ENCODE assay signal across 12 mouse cellular contexts in the genomic region with DNA sequence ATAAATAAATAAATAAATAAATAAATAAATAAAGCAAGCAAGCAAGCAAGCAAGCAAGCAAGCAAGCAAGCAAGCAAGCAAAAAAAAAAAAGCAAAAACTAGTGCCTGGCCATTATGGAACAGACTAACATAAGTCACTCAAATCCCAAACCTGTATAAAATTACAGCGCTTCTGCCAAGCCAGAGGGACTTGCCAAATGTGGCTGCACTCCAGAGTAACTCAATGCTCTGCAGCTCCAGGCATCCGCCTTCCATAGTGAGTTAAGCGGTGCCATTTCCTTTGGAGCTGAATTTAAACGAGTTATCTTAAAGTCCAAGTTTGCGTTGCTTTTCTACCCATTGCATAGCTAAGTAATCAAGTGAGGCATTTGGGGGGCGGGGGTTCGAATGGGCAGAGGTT.
DNase-seq lines count a peak whose midpoint lies in the region; ATAC-seq and TF ChIP-seq lines count a peak whose summit lies in the region.
"Had no signal": no experiment of that assay in that cellular context is flagged by ENCODE, and none has a peak within 500 bp of the region (broad histone marks: within the 10 kb centered on the region; RNA-seq: fewer than 3 reads in every experiment).

No protein-coding gene starts in this region.

- H3K36me3 ChIP-seq in forebrain, embryonic 15.5 days: no peaks in the 10 kb centered on the region
- no peaks in the 10 kb centered on the region for H3K36me3 ChIP-seq in forebrain, embryonic 11.5 days (ENCODE audit: control insufficient read depth, insufficient read depth, low read length)
- H3K36me3 ChIP-seq in stomach, embryonic 14.5 days (ENCODE audit: control insufficient read depth, insufficient read depth, low read length): no peaks in the 10 kb centered on the region
- H3K36me3 ChIP-seq in stomach, postnatal 0 days (ENCODE audit: control insufficient read depth, insufficient read depth, low read length): no peaks in the 10 kb centered on the region
- H3K36me3 ChIP-seq: G1E; heart, embryonic 13.5 days; midbrain, embryonic 12.5 days had no signal

- no peak overlapping the region for H3K4me2 ChIP-seq in forebrain, embryonic 15.5 days (replicated peaks)
- H3K4me2 ChIP-seq in forebrain, embryonic 11.5 days (ENCODE audit: low read depth, low read length, severe bottlenecking): no peak overlapping the region
- no peak overlapping the region for H3K4me2 ChIP-seq in stomach, embryonic 14.5 days (replicated peaks; ENCODE audit: low read depth, low read length)
- no peak overlapping the region for H3K4me2 ChIP-seq in stomach, postnatal 0 days (replicated peaks; ENCODE audit: low read depth)
- H3K4me2 ChIP-seq: heart, embryonic 13.5 days had no signal

- H3K4me3 ChIP-seq in forebrain, embryonic 15.5 days: no peak overlapping the region
- no peak overlapping the region for H3K4me3 ChIP-seq in forebrain, embryonic 11.5 days (ENCODE audit: low read depth, low read length)
- H3K4me3 ChIP-seq in stomach, embryonic 14.5 days (ENCODE audit: low read depth, low read length): no peak overlapping the region
- H3K4me3 ChIP-seq in stomach, postnatal 0 days (ENCODE audit: low read depth, low read length): no peak overlapping the region
- H3K4me3 ChIP-seq: heart, embryonic 13.5 days; midbrain, embryonic 12.5 days had no signal

- 35% methylated on average over 7 of the region's 7 CpGs for WGBS in forebrain, embryonic 15.5 days
- WGBS in forebrain, embryonic 11.5 days: 70% methylated on average over 7 of the region's 7 CpGs
- 32% methylated on average over 7 of the region's 7 CpGs for WGBS in stomach, embryonic 14.5 days
- WGBS in stomach, postnatal 0 days: 34% methylated on average over 7 of the region's 7 CpGs

- H3K27me3 ChIP-seq in forebrain, embryonic 15.5 days: peaks cover 31% of the 10 kb centered on the region
- peaks cover 49% of the 10 kb centered on the region for H3K27me3 ChIP-seq in forebrain, embryonic 11.5 days (ENCODE audit: control insufficient read depth, insufficient read depth, low read length)
- no peaks in the 10 kb centered on the region for H3K27me3 ChIP-seq in stomach, embryonic 14.5 days (ENCODE audit: control insufficient read depth, insufficient read depth, low read length)
- no peaks in the 10 kb centered on the region for H3K27me3 ChIP-seq in stomach, postnatal 0 days (ENCODE audit: control insufficient read depth, insufficient read depth, low read length)
- H3K27me3 ChIP-seq: heart, embryonic 13.5 days had no signal

- H3K4me1 ChIP-seq in forebrain, embryonic 15.5 days: peaks cover 34% of the 10 kb centered on the region
- H3K4me1 ChIP-seq in forebrain, embryonic 11.5 days (replicated peaks; ENCODE audit: control insufficient read depth, insufficient read depth, low read length): peaks cover 3% of the 10 kb centered on the region; the same call in 1 of the 2 replicates
- H3K4me1 ChIP-seq in stomach, embryonic 14.5 days (ENCODE audit: control insufficient read depth, insufficient read depth, low read length): peaks cover 25% of the 10 kb centered on the region
- H3K4me1 ChIP-seq in stomach, postnatal 0 days (replicated peaks; ENCODE audit: control insufficient read depth, insufficient read depth): no peaks in the 10 kb centered on the region

- no peak for DNase-seq in forebrain, embryonic 11.5 days (ENCODE audit: low spot score)
- DNase-seq in stomach, postnatal 0 days (ENCODE audit: low spot score): no peak
- DNase-seq in gastrocnemius, adult 8-10 months (ENCODE audit: low spot score in 2 of 2): peak; percentile 50 to 71
- DNase-seq in spleen, adult 18-20 months: no peak
- DNase-seq in spleen, postnatal 14 days (ENCODE audit: low spot score in 2 of 2): no peak
- DNase-seq: thymus, postnatal 14 days had no signal

- no peak for TF ChIP-seq EP300 in stomach, postnatal 0 days (optimal IDR thresholded peaks at IDR 0.05)

- H3K27ac ChIP-seq in forebrain, embryonic 15.5 days (replicated peaks): no peak overlapping the region
- no peak overlapping the region for H3K27ac ChIP-seq in forebrain, embryonic 11.5 days (ENCODE audit: low read depth, low read length)
- peak overlapping the region; percentile 36; the same call in 1 of the 2 replicates for H3K27ac ChIP-seq in stomach, embryonic 14.5 days (ENCODE audit: low read length)
- H3K27ac ChIP-seq in stomach, postnatal 0 days (replicated peaks): no peak overlapping the region

- no peak overlapping the region for H3K9ac ChIP-seq in forebrain, embryonic 15.5 days (replicated peaks)
- H3K9ac ChIP-seq in forebrain, embryonic 11.5 days (ENCODE audit: low read length): no peak overlapping the region
- no peak overlapping the region for H3K9ac ChIP-seq in stomach, embryonic 14.5 days (replicated peaks; ENCODE audit: low read depth, low read length)
- no peak overlapping the region for H3K9ac ChIP-seq in stomach, postnatal 0 days (ENCODE audit: low read length)
- H3K9ac ChIP-seq: heart, embryonic 13.5 days; midbrain, embryonic 12.5 days had no signal

- no peaks in the 10 kb centered on the region for H3K9me3 ChIP-seq in forebrain, embryonic 15.5 days
- H3K9me3 ChIP-seq in forebrain, embryonic 11.5 days (ENCODE audit: control insufficient read depth, low read length): no peaks in the 10 kb centered on the region
- H3K9me3 ChIP-seq in stomach, embryonic 14.5 days (ENCODE audit: control insufficient read depth, low read depth, low read length): no peaks in the 10 kb centered on the region
- H3K9me3 ChIP-seq in stomach, postnatal 0 days (ENCODE audit: control insufficient read depth, low read length): no peaks in the 10 kb centered on the region
- H3K9me3 ChIP-seq: heart, embryonic 13.5 days; midbrain, embryonic 12.5 days had no signal

- no peak for TF ChIP-seq CTCF in stomach, postnatal 0 days (IDR thresholded peaks at IDR 0.05; ENCODE audit: low read depth)

- peak; percentile 59 for ATAC-seq in forebrain, embryonic 15.5 days (replicated peaks)
- ATAC-seq in forebrain, embryonic 11.5 days (replicated peaks; ENCODE audit: low FRiP score): no peak
- no peak for ATAC-seq in stomach, embryonic 14.5 days (ENCODE audit: insufficient number of reproducible peaks, insufficient read depth, low FRiP score, low read depth)
- ATAC-seq in stomach, postnatal 0 days (ENCODE audit: low FRiP score, low TSS enrichment): no peak
- ATAC-seq: intestine, postnatal 0 days had no signal

Comparison
In these comparisons a context has a peak if more than half of its experiments do, and no peak if none do; other contexts are left out.
1. DNase-seq: peak in gastrocnemius, adult 8-10 months (2 of 2); none in forebrain, embryonic 11.5 days (single experiment), stomach, postnatal 0 days (single experiment), spleen, adult 18-20 months (0 of 2) and spleen, postnatal 14 days (0 of 2).